Mouse (Mus musculus): ENCODE results near the gene Crybb2.
A peak's percentile ranks its signal among the peaks of the same experiment; 100 is the strongest.

The Crybb2 gene

DNA sequence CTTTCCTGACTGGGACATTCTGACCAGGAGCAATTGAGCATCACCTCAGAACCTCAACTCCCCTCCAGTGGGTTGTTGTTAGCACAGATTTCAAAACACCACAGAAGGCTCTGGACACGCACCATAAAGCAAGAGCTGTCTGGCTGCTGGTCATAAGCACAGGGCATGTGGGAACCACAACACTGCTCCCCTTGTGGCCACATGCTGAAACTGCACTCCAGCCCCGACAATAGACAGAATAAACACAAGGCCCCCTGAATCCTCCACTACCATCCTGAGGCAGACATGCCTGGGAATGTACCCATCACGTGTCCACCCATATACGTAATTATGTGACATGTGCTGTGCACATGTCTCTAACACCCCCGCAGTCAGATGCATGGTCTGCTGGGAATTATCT is 21.2 kb upstream of the Crybb2 start:
- no peak for ATAC-seq (ENCODE audit: insufficient number of reproducible peaks, low FRiP score, low TSS enrichment)

DNA sequence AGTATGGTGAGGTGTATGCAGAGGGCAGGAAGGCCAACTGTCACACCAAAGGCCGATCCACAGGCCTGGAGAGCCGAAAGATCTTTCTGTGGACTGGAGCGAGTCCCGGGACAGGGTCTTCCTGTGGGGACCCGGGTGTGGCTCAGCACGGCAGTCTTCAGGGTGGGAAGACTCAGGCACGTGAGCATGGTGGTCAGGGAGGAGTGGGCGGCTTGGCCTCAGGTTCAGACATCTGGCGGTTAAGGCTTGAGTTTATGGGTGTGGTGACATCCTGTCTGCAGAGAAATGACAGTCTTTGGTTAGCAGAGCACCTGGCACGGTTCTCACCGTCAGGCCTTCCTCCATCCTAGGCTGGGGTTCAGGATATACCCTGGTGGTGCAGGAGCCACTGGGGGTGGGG is 20.8 kb upstream of the Crybb2 start:
- no peak for ATAC-seq (ENCODE audit: insufficient number of reproducible peaks, low FRiP score, low TSS enrichment)

DNA sequence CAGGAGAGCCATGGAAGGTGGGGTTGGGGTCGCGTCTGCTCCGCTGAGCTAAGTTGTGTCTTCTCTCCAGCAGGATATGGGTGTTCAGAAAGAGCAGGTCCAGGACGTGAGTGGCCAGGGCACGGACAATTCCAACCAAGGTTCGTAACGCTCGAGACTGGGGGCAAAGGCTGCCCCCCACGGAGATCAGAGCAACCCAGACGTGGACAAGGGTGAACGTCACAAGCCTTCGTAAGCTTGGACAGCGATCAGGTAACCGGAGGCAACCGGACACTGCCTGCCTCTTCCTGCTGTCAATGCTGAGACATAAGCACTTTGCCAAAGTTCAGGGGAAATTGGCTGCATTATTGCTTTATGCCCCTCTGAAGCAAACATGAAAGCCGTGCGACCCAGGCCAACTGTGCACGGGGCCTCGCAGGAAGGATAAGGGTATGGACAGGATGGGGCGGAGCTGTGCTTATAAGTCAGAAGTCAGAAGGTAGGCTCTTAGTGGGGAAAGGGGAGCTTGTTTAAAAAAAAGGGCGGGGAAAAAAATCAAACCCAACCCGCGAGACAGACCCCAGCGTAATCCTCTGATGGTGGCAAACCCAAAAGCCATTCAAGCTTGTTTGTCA is 20.3 kb upstream of the Crybb2 start:
- no peak for ATAC-seq (ENCODE audit: insufficient number of reproducible peaks, low FRiP score, low TSS enrichment)

DNA sequence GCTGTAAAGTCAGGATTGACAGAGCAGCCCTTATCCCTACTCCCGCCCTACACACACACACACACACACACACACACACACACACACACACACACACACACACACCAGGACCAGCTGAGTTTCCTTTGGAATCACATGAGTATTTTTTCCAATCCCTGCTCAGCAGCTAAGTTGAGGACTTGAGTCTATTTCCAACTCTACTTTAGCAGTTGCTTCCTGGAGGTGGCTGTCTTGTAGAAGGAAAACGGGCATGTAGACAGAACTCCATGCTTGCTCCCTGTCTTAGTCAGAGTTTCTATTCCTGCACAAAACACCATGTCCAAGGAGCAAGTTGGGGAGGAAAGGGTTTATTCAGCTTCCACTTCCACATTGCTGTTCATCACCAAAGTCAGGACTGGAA is 17.5 kb upstream of the Crybb2 start:
- no peak for ATAC-seq (ENCODE audit: insufficient number of reproducible peaks, low FRiP score, low TSS enrichment)

DNA sequence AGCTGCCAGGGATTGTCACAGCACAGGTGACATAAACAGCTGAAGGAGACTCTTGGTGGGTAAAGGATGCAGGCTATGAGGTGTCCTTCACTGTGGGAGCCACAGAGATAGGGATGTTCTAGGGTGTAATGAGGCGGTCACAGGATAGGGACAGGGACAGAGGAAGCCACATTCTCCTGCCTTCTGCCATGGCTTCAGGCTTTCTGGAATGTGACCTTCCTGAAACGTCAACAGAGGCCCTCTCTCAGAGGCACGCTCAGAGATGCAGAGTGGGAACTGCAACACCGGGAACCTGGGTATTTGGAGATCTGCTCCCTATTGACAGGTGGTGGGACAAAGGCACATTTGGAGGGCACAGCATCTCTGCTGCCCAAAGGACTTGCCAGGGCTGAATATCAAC is 17.1 kb upstream of the Crybb2 start:
- no peak for ATAC-seq (ENCODE audit: insufficient number of reproducible peaks, low FRiP score, low TSS enrichment)

DNA sequence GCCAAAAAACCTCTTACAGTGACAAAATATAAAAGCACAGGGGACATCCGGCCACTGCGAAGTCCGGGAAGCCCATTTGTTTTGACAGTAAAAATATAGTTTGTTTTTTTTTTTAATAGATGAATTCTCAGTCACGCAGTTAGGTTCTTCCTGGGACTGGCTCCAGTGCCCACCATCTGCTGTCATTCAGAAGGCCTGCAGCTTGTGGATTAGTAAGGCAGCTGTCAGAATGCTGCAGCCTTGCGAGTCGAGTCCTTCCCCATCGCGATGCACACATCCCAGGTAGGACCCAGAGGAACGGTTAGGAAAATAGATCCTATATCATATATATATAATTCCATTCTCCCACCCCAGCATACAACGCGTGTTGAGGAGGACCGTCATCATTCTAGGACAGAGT is 16.5 kb upstream of the Crybb2 start:
- ATAC-seq (ENCODE audit: insufficient number of reproducible peaks, low FRiP score, low TSS enrichment) = no peak

DNA sequence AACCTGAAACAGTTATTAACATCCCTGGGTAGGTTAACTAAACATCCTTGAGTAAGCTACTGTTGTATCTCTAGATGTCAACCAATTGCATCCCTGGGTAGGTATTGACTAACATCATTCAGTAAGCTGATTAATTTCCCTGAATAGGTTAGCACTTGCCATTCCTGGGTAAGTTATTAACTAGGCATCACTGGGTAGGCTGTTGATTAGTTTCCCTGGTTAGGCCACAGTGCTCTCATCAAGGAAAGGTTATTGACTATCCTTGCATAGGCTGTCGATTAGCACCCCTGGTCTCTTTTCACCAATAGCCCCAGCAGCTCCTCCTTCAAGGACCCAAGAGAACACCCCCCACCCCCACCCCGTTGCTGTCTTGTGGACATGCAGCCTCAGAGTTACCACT is 16.0 kb upstream of the Crybb2 start:
- no peak for ATAC-seq (ENCODE audit: insufficient number of reproducible peaks, low FRiP score, low TSS enrichment)

DNA sequence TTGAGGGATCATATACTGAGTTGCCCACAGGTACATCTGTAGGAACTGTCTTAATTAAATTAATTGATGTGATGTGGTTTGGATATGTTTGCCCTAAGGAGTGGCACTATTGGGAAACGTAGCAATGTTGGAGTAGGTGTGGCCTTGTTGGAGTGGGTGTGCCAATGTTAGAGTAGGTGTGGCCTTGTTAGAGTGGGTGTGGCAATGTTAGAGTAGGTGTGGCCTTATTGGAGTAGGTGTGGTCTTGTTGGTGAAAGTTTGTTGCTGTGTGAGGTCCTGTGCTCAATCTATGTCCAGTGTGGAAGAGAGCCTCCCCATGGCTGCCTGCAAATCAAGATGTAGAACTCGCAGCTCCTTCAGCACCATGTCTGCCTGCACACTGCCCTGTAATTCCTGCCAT is 14.4 kb upstream of the Crybb2 start:
- ATAC-seq (ENCODE audit: insufficient number of reproducible peaks, low FRiP score, low TSS enrichment) = no peak

DNA sequence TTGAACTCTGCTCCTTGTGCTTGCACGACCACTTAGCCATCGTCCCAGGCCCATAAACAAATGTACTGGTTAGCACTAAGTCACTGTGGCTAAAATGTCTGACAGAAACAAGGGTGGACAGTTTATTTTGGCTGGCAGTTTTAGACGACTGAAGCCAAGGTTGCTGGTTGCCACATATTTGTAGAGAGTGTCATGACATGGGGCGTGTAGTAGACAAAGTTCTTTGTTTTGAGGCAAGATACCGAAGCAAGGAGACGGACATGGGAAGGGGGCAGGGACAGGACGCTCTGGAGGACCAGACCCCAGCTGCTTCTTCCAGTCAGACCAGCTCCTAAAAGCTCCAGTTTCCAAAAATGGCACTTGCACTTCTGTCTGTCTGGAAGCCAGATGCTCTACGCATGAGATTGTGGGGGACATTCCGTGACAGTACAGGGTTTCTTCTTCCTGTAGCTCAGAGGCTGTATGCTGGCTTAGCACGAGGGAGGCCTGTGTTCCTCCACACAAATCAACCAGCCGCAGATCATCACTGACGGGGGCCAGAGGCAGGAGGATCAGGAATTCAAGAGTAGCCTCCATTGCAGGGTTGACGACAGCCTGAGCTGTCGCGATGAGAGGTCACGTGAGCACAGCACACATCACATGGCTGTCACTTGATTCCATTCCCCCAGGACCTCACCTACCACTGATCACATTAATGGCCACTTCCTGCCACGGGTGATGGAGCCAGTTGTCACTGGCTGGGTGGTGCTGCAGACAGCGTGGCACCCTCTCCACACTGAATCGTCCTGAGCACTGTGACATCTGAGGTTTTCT is 12.6 kb upstream of the Crybb2 start:
- no peak for ATAC-seq (ENCODE audit: insufficient number of reproducible peaks, low FRiP score, low TSS enrichment)

DNA sequence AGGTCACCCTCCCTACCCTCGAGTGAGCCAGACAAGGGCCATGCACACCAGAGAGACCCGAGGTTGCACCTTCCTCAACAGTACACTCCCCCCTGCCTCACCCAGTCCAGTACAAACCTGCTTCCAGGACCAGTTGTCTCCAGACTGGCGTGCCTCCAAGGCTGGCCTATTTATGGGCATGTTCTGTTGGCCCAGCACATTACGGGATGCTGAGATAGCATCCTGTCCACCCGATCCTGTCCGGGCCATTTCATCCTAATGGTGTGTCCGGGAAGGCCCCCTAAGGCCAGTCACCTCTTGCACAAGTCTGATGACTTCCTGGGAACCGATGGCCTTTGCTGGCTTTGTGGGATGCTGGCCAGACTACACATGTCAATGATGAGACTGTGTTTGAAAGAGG is 11.5 kb upstream of the Crybb2 start, which contains the start of gene Crybb3:
Gene Crybb3, minus strand, starts transcription at position 146 of the 400 bp plus-strand sequence.
- peak; percentile 82 for ATAC-seq (ENCODE audit: insufficient number of reproducible peaks, low FRiP score, low TSS enrichment)

DNA sequence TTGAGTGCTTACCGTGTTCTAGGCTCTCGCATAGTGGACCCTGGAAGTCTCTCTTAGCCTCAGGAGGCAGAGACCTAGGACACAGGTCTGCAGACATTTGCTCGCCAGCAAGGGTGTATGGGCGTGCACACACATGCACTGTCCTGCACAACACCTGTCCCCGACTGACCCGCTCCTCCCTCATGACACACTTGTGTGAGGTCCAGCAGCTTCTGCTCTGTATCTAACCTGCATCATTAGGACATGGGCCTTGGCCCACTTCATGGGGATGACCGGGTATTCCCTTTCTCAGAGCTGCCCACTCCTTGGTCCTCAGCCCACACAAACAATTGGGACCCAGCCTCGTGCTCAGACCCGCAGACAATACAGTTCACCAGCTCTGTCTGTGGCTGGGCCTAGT is 11.1 kb upstream of the Crybb2 start:
- ATAC-seq (ENCODE audit: insufficient number of reproducible peaks, low FRiP score, low TSS enrichment) = 0 out of 2 replicates have a peak, but pooled peaks have one; percentile 7

DNA sequence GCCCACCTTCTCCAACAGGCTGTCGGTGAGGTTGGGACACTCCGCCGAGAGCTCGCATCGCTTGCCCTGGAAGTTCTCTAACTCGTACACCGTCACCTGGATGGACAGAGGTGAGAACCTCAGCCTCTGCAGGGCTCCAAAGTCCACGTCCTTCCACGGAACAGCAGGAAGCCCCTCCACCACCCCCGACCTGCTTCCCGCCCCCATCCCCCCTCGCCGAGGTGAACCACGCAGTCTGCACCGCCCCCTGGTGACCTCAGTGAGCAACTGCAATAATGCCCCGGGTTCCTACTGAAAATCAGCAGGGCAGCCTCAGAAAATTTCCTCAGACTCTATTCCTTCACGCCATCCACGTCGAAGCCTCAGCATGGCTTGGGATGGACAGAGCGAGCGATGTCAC is 9.9 kb upstream of the Crybb2 start:
- ATAC-seq (ENCODE audit: insufficient number of reproducible peaks, low FRiP score, low TSS enrichment) = no peak

DNA sequence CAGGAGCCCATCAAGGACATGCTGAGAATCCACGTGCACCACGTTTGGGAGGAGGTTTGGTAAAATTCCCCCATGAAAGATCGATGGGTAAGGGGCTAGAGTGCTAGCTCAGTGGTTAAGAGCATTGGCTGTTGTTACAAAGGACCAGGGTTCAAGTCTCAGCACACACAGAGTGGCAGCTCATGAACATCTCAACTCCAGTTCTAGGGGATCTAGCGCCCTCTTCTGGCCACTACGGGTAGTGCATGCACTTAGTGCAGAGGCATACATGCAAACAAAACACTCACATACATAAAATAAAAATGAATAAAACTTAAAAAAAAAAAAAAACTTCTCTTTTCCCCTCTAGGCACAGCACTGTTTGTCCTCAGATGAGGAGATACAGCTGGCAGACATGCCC is 8.8 kb upstream of the Crybb2 start:
- ATAC-seq (ENCODE audit: insufficient number of reproducible peaks, low FRiP score, low TSS enrichment) = no peak

DNA sequence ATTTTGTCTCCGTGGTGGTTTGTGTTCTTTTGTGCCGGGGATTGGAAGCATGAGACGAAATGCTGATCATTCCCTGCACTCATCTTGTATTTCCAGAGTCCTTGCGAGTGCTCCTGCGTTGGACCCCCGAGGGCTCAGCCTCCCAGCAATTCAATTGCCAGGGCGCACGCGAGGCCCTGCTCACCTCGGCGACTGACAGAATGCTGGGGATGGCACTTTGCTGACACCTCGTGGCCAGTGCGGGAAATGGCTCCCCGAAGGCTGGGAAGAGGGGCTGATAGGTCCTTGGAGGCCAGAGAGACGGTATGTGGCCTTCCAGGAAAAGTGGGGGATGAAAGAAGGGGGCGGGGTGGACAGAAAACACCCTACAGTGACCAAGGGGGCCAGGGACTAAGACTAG is 15.6 kb downstream of the Crybb2 start:
- peak; percentile 36; the same call in 1 of the 2 replicates for ATAC-seq (ENCODE audit: insufficient number of reproducible peaks, low FRiP score, low TSS enrichment)

DNA sequence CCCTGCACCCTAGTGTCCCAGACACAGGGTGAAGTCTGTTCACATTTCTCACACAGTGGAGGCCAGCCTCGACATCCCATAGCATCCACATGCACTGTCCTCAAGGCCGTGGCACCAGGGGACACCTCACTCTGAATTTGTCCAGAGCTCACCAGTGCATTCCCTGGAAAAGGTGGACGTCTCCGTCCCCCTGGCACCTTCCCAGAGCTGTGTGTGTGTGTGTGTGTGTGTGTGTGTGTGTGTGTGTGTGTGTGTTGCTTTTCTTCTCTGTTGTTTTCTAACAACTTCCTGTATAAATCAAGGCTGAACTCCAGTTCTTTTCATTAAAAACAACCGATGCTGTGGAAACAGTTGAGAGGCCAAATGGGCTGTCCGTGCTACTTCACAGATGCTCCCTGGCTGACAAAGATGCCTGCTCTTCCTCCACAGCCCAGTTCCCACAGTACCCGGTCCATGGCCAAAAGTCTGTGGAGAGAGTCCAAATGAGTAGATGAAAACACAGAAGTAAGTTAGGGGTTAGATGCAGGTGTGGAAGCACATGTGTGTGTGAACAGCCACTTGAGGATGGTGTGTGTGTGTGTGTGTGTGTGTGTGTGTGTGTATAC is 19.2 kb downstream of the Crybb2 start:
- ATAC-seq (ENCODE audit: insufficient number of reproducible peaks, low FRiP score, low TSS enrichment) = no peak

DNA sequence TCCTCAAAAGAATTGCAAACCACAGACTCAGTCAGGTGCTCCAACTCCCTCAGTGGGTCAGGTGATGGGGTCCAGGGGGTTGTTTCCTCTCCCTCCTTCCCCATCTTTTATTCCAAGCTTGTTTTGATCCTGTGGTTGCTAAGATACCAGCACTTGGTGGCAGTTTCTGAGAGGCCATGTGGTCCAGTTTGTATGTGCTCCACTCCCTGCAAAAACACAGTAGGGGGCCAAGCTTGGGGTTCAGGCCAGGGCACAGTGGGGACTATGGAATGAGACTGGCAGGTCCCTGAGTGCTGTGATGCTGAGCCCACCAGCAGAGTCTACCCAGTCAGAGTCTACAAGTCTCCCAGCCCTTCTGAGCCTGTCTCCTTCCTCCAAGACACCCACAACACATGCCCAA is 20.0 kb downstream of the Crybb2 start:
- ATAC-seq (ENCODE audit: insufficient number of reproducible peaks, low FRiP score, low TSS enrichment) = no peak

DNA sequence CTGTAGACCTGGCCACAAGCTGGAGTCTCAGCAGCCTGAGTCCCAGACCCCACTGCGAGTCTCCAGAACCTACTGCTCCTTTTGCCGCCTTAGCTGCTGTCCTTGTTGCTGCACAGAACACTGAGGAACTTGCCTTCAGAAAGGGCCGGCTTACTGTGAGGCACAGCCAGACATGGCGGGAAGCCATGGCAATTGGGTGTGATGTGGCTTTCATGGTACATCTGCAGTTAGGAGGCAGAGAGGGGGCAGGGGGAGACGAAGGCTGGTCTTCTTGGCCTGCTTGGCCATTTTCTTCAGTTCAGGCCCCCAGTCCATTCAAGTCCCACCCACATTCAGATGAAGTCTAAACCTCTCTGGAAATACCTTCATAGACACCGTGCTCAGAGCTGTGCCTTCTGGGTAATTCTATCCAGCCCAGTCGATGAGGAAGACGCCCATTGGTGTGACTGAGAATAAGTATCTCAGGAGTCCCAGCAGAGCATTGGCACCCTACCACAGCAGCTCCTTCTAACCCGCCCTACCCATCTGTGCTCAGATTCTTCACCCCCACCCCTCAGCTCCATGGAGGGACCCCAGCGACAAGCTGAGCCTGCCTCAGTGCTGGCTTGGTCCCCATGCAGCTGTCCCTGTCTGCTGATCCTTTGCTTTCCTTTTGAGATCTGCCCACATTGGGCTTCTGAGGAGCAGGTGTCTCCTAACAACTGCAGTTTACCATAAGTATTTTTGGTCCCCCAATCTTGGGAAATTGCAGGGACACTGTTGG is 24.2 kb downstream of the Crybb2 start:
- ATAC-seq (ENCODE audit: insufficient number of reproducible peaks, low FRiP score, low TSS enrichment) = no peak

DNA sequence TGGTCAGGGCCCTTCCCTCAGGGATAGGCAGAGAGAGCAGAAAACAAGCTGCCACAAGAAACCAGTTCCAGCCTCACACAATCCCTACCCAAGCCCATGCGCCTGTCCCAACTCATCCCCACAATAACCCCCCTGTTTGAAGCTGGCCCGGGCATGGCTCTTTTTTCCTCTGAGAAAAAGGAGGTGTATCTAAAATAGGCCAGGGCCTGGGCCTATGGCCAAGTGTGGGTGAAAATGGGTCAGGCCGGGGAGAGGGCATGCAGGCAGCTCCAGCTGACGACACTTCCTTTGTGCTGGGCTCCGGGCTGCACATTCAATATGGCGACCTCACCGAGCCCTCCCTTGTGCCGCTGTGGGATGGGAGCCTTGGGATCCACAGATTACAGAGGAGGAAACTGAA is 26.4 kb downstream of the Crybb2 start:
- peak; percentile 71 for ATAC-seq (ENCODE audit: insufficient number of reproducible peaks, low FRiP score, low TSS enrichment)

DNA sequence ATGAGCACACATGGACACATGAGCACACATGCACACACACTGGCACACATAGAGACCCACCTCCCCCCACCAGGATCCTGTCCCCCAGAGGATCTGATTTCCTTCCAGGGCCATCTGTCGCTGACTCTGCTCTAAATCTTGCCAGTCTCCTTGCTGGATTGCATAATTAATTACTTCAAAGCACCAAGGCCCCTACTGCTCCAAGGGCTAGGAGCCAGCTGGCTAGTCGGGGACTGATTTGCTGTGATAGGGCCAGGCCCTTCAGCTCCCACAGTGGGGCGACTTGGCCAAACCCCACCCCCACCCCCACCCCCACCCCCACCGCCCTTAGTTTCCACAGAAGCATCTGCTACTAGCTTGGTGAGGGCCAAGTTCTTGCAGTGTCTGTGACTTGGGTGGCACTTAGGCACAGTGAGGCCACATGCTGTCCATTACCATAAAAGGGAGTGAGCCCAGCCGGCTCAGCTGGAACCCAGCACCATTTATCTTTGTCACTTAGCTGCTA is 28.3 kb downstream of the Crybb2 start:
- peak; percentile 74 for ATAC-seq (ENCODE audit: insufficient number of reproducible peaks, low FRiP score, low TSS enrichment)

DNA sequence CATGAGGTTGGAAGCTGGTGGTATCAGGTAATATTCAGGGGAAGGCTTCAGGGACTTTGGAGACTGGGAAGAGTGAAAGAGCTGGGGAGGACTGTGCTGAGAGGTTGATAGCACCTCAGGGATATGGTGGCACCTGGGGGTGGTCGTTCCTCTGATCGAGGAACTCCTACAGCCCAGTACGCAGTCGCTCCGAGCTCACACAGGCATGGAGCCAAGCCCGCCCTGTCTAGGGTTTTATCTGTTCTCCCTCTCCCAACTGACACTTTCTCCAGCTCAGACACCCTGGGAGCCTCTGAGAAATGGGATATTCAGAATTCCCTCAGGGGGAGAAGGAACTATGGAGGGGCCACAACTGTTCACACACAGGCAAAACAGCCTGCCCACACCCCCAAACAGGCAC is 29.1 kb downstream of the Crybb2 start:
- ATAC-seq (ENCODE audit: insufficient number of reproducible peaks, low FRiP score, low TSS enrichment) = no peak

DNA sequence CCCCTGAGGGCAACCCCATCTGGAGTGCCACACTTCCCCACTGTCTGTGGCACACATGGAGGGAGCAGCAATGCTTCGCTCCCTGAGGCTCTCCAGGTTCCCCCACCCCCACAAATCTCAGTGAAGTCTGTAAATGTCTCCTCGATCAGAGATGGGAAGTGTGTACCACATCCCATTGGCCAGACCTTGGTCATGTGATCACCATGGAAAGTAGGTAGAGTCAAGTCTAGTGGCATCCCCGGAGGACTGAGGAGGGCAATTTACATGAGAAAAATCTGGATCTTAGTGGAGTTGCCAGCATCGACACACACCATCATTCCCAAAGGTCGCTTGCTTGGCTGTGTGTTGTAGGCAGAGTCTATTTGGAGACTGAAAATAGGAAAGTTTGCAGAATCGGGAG is 31.3 kb downstream of the Crybb2 start:
- ATAC-seq (ENCODE audit: insufficient number of reproducible peaks, low FRiP score, low TSS enrichment) = no peak

Measured in cerebellum, adult (tissue).